Mouse (Mus musculus) heart, adult 2 months (tissue): ENCODE measurements around the gene Myof. TPM values are rescaled to one million over a fixed set of nuclear protein-coding genes. Genes with fewer than 3 reads are reported as not detected.

Experiments
- DNase-seq, 2 experiments: peaks; one replicate each; pipeline ENCODE4 v3.0.0; 2021
- H3K27ac ChIP-seq: fragments of 200-600 bp; 2 replicates; pipeline ENCODE4 v1.8.1; 2022
- H3K27me3 ChIP-seq: fragments of 200-500 bp; 2 replicates; pipeline ENCODE4 v1.6.1; 2012; ENCODE audit warnings: mild to moderate bottlenecking, low read length, inconsistent platforms, mixed read lengths; ENCODE audit not compliant: control insufficient read depth, insufficient read depth
- H3K36me3 ChIP-seq: fragments of 200-500 bp; 2 replicates; pipeline ENCODE4 v1.6.1; 2012; ENCODE audit warnings: low read length, inconsistent platforms; ENCODE audit not compliant: control insufficient read depth, insufficient read depth
- H3K4me1 ChIP-seq: fragments of 200-500 bp; 2 replicates; pipeline ENCODE4 v1.6.1; 2011; ENCODE audit warnings: low read length; ENCODE audit not compliant: control insufficient read depth, insufficient read depth
- H3K4me3 ChIP-seq: fragments of 200-600 bp; 2 replicates; pipeline ENCODE4 v1.8.1; 2022
- H3K79me2 ChIP-seq: fragments of 200-500 bp; replicated peaks from 2 replicates; pipeline ENCODE4 v1.6.1; 2012; ENCODE audit warnings: mild to moderate bottlenecking, inconsistent platforms, low read length, moderate library complexity, mixed read lengths; ENCODE audit not compliant: control insufficient read depth, insufficient read depth
- H3K9ac ChIP-seq: fragments of 200-500 bp; 2 replicates; pipeline ENCODE4 v1.6.1; 2012; ENCODE audit warnings: low read depth, mild to moderate bottlenecking, control low read depth, inconsistent platforms, low read length, mixed read lengths
- CTCF ChIP-seq: fragments of 200-600 bp; IDR thresholded peaks from 2 replicates; pipeline ENCODE4 v1.8.1; 2022; ENCODE audit warnings: antibody characterized with exemption, mild to moderate bottlenecking, moderate library complexity
- EP300 ChIP-seq: fragments of 200-500 bp; IDR thresholded peaks from 2 replicates; pipeline ENCODE4 v1.6.1; 2011; ENCODE audit warnings: low read depth, low read length, control low read depth; ENCODE audit not compliant: insufficient read depth
- POLR2A ChIP-seq: fragments of 200-500 bp; IDR thresholded peaks from 2 replicates; pipeline ENCODE4 v1.6.1; 2011; ENCODE audit warnings: mild to moderate bottlenecking, low read depth, low read length, control low read depth; ENCODE audit not compliant: insufficient read depth
- WGBS: fragments of 180-500 bp; shearing (Covaris S2); methylation state at CpG from one replicate; pipeline ENCODE4 v1.1.7; 2018; 5-methylcytosine and 5-hydroxymethylcytosine counted together
- intact Hi-C: fragments of 180-260 bp; cut with DNase I; formaldehyde crosslinking; loops from one replicate; pipeline ENCODE4 v1.15.1; 2025
- polyA plus RNA-seq: library from polyadenylated mRNA; depleted of rRNA; stranded (reverse); fragments of >200 nt; gene quantifications from 2 replicates; pipeline ENCODE4 v1.2.3, GENCODE M21; 2012
- total RNA-seq, 2 experiments: library from RNA; stranded (reverse); gene quantifications; 2 replicates each; pipeline ENCODE4 v1.2.3; 2021

Gene Myof
- total and polyA plus RNA-seq, 3 experiments, result 6.2 to 8.9 (median 8.4) TPM

DNA sequence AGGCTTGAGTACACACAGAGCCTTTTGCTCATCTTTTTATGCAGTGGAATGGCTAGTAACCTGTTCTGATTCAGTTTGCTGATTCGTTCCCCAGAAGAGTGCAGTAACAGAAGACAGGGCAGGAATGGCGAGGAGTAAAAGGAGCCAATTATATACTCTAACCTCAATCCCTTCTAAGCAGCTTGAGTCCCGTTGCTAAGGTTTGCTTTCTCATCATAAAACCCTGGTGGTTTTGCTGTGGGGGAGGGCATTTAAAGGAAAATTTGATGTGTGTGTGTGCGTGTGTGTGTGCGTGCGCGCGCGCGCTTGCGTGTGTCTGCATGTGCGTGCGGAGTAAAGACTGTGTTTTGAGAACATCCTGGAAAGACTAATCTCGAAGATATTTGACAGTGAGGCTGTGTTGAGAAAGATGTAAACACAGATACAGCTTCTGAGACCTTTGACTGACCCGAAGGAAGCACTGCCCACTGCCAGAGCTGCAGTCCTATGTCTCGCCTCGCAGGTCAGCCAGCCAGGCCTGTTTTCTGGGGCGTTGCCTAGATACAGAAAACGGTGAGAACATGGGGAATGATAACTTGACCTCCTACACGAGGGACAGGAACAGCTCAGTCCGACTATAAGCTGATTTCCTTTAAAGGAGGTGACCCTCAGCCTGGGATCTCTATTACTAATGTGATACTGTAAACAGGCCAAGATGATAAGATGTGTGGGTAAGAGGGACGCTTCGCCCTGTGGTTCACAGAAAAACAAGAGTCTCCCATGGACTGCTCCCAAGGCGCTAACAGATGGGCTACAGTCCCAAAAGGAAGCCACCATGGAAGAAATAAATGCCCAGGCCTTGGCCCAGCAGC, 39.5 kb downstream of the Myof start:
- intact Hi-C loops, result loop anchor here (5.0 kb wide), 1 partner anchor 48 kb away; no protein-coding TSS in a partner anchor
- H3K4me1 ChIP-seq, result peaks cover 3% of the 10 kb centered on the region
- no peaks in the 10 kb centered on the region for H3K27me3 ChIP-seq
- H3K79me2 ChIP-seq, result no peaks in the 10 kb centered on the region
- peak overlapping the region; percentile 52 for H3K27ac ChIP-seq
- no peak overlapping the region for H3K4me3 ChIP-seq
- DNase-seq, result peak in 1 of 2 experiments; percentile 49
- TF ChIP-seq POLR2A, result no peak
- no peak for TF ChIP-seq EP300
- TF ChIP-seq CTCF, result no peak
- H3K36me3 ChIP-seq, result no peaks in the 10 kb centered on the region
- H3K9ac ChIP-seq, result no peak overlapping the region
- 46% methylated on average over 24 of the region's 24 CpGs for WGBS

DNA sequence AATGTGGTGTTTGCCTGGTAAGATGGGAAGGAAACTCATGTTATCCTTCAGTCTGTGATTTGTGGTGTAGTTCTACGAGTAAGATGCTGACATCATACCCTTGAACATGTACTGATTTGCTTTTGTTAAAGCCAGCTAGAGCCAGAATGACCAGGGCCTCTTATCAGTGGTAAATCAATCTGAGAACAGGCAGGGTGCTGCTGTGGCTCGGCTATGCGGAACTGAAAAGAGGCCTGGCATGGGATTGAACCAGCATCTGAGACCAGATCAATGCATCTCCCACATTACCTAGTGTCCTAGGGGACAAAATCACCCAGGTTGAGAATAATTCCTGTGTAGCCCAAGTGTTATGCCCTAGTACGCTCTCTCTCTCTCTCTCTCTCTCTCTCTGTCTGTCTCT, 40.6 kb downstream of the Myof start:
- Histone ChIP-seq H3K79me2 (no peaks in the 10 kb centered on the region), H3K36me3 (no peaks in the 10 kb centered on the region), H3K9ac (no peak overlapping the region), H3K4me3 (no peak overlapping the region), H3K4me1 (peaks cover 3% of the 10 kb centered on the region), H3K27me3 (no peaks in the 10 kb centered on the region), H3K27ac (no peak overlapping the region)
- intact Hi-C loops, result loop anchor here (5.0 kb wide), 1 partner anchor 49 kb away; no protein-coding TSS in a partner anchor
- no peak for DNase-seq
- 82% methylated on average over 4 of the region's 4 CpGs for WGBS
- TF ChIP-seq POLR2A (no peak), EP300 (no peak), CTCF (no peak)

- no peaks in the 10 kb centered on the region for H3K36me3 ChIP-seq
- H3K27ac ChIP-seq, result no peak overlapping the region
- no peaks in the 10 kb centered on the region for H3K79me2 ChIP-seq
- no peak for TF ChIP-seq POLR2A
- H3K4me3 ChIP-seq, result no peak overlapping the region
- 89% methylated on average over 4 of the region's 4 CpGs for WGBS
- H3K4me1 ChIP-seq, result peaks cover 3% of the 10 kb centered on the region
- DNase-seq, result no peak
- intact Hi-C loops, result loop anchor here (5.0 kb wide), 1 partner anchor 51 kb away; no protein-coding TSS in a partner anchor
- H3K9ac ChIP-seq, result no peak overlapping the region
- no peaks in the 10 kb centered on the region for H3K27me3 ChIP-seq
These were observed 42.4 kb downstream of the Myof start for GRCm38 (mm10) chr19:38000990-38001389.

- TF ChIP-seq POLR2A, result no peak
- TF ChIP-seq EP300, result no peak
- TF ChIP-seq CTCF, result no peak
- no peak overlapping the region for H3K9ac ChIP-seq
- H3K4me1 ChIP-seq, result peaks cover 3% of the 10 kb centered on the region
- no peaks in the 10 kb centered on the region for H3K79me2 ChIP-seq
- no peak overlapping the region for H3K4me3 ChIP-seq
- no peaks in the 10 kb centered on the region for H3K27me3 ChIP-seq
- DNase-seq, result no peak
- no peak overlapping the region for H3K27ac ChIP-seq
- intact Hi-C loops, result loop anchor here (5.0 kb wide), 1 partner anchor 52 kb away; no protein-coding TSS in a partner anchor
- H3K36me3 ChIP-seq, result no peaks in the 10 kb centered on the region
- 95% methylated on average over 2 of the region's 2 CpGs for WGBS
These were observed 43.4 kb downstream of the Myof start for GRCm38 (mm10) chr19:37999941-38000340.

DNA sequence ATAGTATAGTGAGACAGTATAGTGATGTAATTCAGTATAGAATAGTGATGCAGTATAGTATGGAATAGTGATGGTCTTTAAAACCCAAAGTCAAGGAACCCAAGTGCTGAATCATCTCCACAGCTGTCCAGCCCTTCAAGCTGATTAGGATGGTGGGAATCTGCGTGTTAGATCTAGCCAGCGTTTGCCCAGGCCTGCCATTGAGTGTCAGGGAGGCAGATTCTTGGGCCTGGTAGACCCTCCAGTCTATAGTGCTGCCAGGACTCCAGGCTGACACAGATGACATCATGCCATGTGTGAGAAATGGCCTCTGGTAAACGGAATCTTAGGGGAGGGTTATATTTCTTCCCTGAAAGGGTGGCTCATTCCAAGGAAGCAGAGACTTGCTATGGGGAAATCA, 49.1 kb downstream of the Myof start:
- Histone ChIP-seq H3K27ac (no peak overlapping the region), H3K36me3 (peaks cover 2% of the 10 kb centered on the region; the same call in 1 of the 2 replicates), H3K27me3 (no peaks in the 10 kb centered on the region), H3K4me1 (peaks cover 1% of the 10 kb centered on the region), H3K79me2 (no peaks in the 10 kb centered on the region; the same call in 1 of the 2 replicates), H3K9ac (no peak overlapping the region), H3K4me3 (no peak overlapping the region)
- TF ChIP-seq CTCF (no peak), EP300 (no peak), POLR2A (no peak)
- no peak for DNase-seq
- 78% methylated on average over 3 of the region's 3 CpGs for WGBS
- intact Hi-C loops, result no loop called here

DNA sequence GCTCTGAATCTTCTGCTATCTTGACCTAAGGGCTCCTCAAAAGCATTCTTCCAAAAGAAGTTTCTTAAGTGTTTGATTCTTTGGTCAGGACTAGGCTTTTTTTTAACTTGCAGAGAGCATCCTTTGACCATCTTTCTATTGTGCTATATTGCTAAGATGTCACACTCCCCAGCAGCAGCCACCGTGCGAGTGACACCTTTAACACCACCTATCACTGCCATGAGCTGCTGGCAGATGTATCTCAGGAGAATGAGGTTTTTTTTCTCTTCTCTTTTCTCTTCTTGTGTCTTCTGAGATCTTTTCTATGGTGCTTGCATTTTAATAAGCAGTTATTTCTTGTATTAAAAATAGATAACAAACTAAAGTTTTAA, 51.2 kb downstream of the Myof start:
- H3K79me2 ChIP-seq, result no peaks in the 10 kb centered on the region; the same call in 1 of the 2 replicates
- no peak for DNase-seq
- H3K4me3 ChIP-seq, result no peak overlapping the region
- H3K9ac ChIP-seq, result no peak overlapping the region
- H3K36me3 ChIP-seq, result peaks cover 2% of the 10 kb centered on the region; the same call in 1 of the 2 replicates
- intact Hi-C loops, result no loop called here
- 56% methylated on average over 2 of the region's 2 CpGs for WGBS
- peaks cover 1% of the 10 kb centered on the region for H3K4me1 ChIP-seq
- no peak for TF ChIP-seq CTCF
- TF ChIP-seq POLR2A, result no peak
- TF ChIP-seq EP300, result no peak
- H3K27me3 ChIP-seq, result no peaks in the 10 kb centered on the region
- H3K27ac ChIP-seq, result no peak overlapping the region
